Mouse (Mus musculus) right cerebral cortex, postnatal 10 days (tissue): ENCODE data around the gene Loxl1.

Experiments used
- DNase-seq, 2 experiments: peaks; one replicate each; pipeline ENCODE4 v3.0.0; 2021; ENCODE audit warnings: low spot score in 2 of 2

The Loxl1 gene

DNA sequence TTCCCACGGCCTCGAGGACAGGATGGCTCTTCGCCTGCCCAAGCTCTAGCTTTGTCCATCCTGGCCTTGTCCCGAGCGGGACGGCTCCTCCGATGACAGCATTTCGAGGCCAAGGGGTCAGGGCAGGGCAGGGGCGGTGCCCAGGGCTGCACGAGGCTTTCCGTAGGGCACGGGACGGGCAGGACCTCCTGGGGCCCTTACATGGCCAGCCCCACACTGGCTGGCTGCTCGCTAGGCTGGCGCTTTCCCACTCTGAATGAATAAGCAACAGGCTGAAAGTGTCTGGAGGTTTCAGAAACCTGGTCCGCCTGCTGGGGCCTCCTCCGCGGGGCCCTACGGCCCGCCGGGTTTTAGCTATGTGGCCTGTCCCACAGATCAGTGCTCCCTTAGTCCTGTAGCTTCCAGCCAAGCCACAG is at the start of gene Loxl1:
Gene Loxl1 (minus strand): TSS at position 243 of the 416 bp plus-strand sequence.
- DNase-seq = peak; percentile 49 to 56

DNA sequence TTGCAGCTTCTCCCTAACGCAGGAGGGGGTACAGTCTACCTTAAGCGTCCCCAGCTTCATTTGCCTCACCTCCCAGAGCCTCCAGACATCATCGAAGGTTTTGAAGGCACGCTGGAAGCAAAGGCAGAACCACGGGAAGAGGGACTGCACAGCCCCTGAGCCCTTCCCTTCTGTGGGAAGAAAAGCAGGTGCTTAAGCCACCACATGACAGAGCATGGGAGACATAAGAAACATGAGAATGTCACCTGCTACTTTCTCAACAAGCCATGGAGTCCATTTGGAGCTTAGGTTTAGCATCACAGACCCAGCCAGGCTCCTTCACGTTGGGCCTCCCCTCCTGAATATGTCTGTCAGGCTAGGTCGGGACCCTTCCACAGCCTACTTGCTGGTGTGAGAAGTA is 49.0 kb upstream of the Loxl1 start:
- DNase-seq = no peak

DNA sequence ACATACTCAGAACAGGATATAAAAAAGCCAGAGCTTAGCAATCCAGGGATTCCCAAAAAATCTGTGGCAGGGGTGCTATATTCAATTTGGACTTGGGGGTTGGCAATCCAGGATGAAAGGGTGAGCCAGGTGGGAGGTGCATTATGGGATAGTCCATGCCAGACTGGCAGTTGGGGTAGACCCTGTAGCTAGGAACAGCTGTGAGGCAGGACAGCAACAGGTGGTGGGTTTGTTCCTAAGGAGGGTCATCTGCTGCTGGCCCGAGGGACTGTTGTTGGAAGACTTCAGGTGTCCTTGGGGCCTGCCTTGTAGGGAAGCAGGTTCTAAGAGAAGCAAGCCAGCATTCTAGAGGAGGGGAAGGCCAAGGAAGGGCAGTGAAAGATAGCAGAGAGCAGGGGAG is 48.4 kb upstream of the Loxl1 start:
- peak in 1 of 2 experiments; percentile 14 for DNase-seq

DNA sequence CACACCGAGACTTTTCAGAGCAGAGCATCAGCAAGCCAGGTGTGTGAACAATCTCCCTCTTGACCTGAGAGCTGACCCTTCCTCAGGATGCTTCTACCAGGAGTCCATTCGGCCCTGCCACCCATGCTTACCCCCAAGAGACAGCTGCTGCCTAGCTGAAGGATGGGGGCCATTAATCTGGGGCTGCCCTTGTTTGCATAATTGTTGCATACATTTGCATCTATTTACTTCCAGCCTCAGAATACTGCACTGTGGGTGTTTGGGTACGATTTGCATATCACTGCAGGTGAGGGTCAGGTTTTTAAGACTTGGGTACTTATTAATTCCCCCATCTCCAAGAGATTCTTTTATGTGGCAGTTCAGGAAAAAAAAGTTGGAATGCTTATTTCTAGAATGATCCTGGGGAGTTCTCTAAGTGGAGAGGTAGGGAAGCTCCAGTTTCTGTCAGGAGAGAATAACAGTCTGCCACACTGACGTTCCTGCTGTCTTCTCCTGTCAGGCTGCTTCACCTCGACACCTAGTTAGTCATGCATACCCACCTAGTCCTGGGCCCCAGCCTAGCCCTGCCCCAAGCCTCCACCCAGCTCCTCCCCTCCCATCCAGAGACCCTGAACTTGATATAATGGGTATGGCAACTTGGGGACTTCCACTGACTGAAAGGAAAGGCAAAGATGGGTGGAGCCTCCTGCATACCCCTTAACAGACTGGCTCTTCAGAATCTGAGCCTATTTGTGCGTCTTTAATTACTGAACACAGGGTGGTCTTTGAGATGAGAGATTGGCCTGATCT is 42.5 kb upstream of the Loxl1 start:
- DNase-seq = peak in 1 of 2 experiments; percentile 24

DNA sequence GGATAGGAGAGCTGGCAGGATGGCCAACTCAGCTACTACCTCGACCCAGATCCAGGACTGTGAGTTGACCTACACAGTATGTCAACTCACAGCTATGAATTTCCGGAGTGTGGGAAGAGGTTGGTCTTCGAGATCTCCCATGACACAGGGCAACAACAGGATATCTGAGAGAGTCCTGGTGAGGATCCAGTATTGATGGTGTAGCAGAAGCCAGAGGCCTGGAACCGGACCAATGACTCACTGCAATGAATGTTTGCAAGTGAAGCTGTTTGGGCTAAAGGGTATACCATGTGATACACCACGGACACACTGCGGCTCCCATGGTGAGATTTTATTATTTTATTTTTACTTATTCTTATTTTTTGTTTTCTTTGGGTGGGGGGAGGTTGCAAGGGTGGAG is 41.7 kb upstream of the Loxl1 start:
- DNase-seq = peak in 1 of 2 experiments; percentile 19

DNA sequence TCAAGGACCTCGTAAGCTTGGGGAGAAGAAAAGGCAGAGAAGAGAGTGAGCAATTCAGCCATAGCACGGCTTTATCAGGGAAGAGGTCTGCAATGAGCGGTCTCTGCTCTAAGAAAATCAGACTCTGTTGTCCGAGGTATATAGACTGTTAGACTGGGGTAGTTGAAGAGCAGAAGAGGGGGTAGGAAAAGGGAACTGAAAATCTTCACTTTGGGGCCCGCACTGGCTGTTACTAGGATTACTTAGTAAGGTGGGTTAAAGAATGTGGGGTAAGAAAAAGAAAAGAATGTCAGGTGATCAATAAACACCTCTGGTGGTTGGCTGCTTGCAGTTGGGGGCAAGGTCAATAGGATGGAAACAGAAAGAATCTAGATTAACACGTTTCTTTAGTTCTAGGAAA is 40.2 kb upstream of the Loxl1 start:
- DNase-seq = no peak

DNA sequence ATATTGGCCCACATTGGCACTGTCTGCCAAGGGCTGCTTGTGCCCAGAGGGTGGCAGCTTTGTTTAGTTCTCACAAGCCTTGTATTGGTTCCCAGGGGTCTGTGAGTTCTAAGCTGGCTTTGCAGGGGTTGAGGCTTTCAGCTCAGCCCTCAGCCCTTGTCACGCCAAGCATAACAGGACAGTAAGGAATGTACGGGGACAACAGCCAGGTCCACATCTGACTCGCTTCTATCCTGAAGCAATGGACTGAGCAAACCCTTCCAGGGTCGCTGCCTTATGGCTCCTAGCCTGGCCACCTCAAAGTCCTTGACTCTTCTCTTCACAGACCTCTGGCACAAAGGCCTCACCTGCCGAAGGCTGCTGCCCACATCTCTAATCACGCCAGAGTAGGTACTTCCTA is 34.8 kb upstream of the Loxl1 start:
- DNase-seq = peak in 1 of 2 experiments; percentile 18

DNA sequence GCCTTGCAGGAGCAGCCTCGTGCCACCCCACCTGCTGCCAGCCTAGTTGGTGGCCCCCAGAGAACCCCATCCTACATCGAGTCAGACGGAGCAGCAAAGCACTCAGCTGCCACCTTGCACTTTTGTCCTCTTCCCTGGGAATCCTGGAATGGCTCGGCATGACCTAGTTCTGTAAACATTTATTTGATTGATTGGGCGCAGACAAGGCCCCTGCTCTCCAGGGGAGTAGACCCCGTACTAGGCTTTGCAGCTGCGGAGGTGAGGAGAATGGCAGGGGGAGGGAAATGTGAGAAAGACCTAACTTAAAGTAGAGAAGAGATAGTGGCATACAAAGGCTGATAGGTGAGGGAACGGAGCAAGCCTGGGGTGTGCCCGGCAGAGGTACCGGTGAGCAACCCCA is 33.5 kb upstream of the Loxl1 start:
- peak in 1 of 2 experiments; percentile 33 for DNase-seq

DNA sequence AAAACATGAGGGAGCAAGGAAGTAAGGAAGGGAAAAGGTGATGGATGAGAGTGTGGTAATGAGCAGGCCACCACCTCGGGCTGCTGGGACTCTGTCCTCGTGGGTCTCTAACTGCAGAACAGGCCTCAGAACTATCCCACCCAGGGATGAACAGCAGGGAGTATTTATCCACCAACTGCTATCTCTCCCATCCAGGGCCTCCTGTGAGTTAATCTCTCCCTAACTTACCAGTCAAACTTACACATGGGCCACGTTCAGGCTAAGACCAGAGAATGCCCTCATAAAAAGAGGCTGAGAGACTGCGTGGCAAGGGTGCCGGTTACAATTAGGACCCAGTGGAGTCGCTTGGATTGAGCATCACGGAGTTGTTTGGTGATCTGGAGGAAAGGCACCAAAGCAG is 33.0 kb upstream of the Loxl1 start:
- DNase-seq = no peak

DNA sequence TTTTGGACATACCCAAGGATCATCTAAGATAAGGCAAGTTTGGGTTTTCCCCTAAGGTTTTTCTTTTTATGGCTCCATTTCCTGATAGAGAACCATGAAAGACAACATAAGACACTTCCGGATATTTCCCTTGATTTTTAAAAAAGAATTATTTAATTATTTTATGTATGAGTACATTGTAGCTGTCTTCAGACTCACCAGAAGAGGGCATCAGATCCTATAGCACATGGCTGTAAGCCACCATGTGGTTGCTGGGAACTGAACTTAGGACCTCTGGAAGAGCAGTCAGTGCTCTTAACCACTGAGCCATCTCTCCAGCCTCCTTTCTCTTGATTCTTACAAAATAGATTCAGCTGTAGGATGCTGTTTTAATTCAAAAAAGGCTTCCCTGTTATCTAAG is 28.8 kb upstream of the Loxl1 start:
- no peak for DNase-seq

DNA sequence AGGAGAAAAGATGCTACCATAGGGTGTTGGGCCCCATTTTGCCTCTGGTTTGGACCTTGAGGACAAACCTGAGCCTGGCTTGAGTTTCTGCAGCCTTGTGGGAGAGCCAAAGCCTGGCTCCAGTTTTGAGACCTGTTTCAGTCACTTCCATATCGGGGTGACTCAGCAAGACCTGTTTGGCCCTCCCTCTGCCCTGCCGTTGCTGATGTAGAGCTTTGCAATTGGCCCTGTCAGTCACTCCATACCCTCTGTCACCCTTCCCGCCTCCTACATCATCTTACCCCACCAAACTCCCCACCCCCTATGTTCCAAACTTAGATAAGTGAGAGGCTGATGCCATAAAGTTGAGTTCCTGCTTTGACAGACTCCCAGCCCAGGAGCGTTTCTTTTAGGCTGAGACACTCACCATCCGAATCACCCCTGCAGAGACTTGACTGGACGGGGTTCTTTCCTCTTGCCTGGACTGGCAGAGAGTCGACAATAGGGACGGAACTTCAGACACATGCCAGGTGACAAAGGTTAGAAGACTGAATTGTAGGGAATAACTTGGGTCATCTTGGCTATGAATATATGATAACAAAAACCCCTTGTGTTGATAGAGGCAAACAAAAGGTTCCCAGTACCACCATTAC is 23.8 kb upstream of the Loxl1 start:
- DNase-seq = no peak

DNA sequence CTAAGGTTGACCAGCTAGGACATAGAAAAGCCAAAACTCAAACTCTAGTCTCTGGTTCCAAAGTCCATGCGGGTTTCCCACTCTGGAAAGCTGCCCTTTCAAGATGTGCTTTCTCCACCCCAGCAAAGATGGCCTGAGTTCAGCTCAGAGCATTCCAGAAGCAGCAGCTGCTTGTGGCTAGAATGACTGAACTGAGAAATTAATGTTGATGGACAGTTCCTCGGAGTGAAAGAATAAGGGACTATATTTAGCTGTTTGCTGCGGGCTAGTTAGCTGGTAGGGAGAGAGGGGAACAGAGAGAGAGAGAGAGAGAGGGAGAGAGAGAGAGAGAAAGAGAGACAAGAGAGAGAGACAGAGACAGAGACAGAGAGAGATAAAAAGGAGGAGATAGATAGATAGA is 18.3 kb upstream of the Loxl1 start:
- no peak for DNase-seq

DNA sequence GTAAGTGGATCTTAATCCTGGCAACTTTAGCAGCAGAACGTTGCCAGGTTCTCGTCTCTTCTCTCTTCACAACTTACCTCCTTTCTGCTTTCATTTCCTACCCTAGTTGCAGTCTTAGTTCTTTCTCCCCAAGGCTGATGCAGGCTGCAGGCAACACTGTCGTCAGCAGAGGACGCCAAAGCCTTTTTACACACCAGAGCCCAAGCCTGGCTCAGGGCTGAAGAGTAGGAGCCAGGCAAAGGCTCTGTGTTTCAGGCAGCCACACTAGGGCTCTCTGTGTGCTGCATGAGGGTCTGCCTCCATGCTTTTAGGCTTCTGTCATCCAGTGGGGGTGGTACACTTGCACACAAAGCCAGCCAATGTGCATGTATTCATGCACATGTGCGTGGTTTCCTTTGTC is 17.3 kb upstream of the Loxl1 start:
- DNase-seq = peak; percentile 78 to 87

DNA sequence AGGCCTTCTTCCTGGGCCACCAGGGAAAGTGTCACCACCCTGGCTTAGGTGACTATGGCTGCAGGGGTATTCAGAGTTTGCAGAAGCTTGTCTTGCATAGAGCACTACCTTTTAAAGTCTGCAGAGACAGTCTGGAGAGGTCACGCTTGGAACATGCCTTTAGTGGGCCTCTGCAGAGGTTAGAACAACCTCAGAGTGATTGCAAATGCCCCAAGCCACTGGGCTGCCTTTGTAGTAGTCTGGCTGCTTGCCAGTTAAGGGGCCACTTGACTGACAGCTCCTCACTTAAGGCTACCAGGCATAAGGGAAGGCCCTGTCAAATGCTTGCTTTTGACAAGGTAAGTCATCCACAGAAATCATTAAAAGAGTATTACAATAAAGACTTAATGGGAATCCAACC is 14.4 kb upstream of the Loxl1 start:
- DNase-seq = no peak

DNA sequence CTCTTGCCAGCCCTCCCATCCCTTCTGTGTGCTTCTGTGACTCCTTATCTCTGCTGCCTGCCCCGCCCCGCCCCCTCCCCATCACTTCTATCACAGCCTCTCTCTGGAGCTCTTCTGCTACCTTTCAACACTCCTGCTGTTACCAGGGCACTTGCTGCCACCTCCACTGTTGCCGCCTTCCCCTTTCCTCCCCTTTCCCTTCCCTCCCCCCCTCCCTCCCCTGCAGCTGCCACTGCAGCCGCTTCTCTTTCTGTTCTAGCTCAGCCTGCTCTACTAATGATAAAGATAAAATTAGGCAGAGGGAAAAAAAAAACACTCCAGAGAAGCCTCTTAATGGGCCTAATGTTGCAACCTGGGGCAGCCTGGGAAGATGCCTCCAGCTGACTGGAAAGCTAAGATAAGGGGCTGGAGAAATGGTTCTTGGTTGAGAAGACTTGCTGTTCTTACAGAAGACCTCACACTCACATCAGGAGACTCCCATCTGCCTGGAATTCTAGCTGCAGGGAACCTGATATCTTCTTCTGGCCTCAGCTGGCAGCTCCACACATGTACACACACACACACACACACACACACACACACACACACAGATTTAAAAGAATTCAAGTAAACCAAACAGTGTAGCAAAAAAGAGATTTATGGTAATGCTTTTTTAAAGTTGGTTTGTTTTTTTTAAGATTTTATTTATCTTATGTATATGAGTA is 13.6 kb upstream of the Loxl1 start:
- DNase-seq = no peak

DNA sequence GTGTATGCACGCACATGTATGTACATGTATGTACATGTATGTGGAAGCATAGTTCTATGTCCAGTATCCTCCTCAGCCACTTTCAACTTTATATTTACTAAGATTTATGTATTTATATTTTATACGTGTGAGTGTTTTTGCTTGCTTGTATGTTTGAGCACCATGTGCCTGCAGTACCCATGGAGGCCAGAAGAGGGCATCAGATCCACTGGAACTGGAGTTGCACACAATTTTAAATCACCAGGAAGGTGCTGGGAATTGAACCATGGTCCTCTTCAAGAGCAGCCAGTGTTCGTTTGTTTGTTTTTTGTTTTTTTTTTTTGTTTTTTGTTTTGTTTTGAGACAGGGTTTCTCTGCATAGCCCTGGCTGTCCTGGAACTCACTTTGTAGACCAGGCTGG is 8.7 kb upstream of the Loxl1 start:
- no peak for DNase-seq

DNA sequence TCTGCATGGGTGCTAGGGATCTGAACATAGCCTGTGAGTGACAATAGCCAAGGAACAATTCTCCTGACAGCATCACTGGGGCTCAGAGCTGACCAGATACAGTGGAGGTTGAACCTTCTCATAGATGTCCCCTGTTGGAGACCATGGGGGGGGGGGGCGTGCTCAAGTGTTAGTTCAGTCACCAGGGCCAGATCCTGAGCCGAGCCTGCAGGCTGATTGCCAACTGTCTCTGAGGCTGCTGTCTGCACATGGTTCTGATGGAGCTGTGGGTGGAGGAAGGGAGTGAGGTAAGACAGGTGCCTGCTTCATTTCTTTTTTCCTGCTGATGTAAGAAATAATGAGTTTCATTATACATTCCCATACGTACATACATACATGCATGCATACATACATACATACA is 5.3 kb upstream of the Loxl1 start:
- DNase-seq = no peak

DNA sequence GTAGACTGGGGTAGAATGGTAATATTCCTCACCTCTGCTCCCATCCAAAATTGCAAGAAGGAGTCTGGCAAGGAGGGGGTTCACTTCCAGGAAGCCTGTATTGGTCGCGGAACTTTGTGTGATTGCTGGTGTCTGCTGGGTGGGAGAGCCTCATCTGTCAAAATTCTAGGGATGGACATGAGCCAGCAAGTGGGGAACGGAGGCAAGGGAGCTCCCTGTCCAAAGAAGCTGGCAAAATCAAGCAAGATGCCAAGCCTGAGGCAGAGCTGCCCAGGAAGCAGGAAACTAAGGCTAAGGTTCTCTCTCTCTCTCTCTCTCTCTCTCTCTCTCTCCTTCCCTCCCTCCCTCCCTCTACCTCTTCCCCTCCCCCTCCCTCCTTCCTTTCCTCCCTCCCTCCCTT is 4.4 kb upstream of the Loxl1 start:
- DNase-seq = no peak

DNA sequence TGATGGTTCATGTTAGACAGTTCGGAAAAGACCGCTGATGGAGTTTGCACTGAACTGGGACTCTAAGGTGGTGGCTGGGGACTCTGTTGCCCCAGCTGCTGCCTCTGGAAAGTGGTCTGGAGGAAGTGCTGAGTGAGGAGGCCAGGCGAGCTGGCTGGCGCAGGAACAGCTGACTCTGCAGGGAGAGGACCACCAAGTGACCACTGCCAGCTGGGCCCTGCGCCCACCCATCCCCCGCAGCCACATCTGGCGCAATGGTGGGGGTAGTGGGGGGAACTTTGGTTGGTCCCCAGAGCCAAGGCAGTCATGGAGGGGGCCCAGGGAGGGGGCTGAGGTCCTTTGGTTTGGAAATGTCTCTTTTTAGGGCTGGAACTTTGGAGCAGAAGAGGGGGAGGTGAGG is 3.8 kb upstream of the Loxl1 start:
- DNase-seq = no peak

DNA sequence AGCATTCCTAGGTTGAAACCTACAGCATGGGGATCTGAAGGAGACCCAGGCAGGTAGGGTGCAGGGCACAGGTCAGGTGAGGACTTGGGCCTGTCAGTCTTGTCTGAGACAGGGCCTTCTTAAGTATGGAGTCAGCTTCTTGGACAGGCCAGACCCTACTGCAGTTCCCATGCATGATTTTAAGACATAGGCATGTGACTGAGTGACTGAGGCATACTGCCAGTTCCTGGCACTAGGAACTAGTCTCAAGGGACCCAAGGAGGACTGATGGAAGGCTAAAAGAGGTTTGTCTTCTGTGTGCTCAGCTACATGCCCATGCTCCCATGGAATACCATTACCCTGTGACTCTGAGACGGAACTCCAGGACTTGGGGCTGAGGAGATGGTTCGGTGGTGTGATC is 2.9 kb upstream of the Loxl1 start:
- DNase-seq = no peak

DNA sequence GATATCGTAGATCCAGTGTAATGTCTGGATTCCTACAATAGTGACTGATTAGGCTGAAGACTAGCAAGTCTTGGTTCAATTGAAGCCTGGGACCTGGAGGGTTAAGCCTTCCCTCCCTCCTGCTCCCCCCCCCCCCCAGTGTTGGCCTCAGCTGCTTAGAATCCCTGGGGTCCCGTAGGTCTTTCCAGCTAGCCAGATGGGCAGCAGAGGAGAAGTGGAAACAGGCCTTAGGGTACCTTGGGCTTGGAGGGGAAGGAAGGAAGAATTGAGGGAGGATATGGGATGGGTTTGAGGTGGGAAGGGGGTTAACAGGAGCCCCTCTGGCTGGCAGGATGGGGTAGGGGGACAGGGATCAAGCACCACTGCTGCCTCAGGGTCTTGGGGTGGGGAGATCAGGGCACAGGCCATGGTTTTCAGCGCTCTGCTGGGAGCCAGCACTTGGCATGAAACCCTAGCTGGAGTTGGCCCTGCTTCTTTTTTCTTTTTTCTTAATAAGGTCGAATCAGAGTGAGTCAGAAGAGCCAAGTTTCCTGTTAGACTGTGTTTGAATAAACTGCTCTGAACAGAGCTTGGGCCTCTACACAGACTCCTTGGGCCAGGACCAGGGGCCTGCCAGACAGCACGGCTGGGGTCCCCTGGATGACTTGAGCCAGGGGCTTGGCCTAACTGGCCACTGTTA is 1.8 kb upstream of the Loxl1 start:
- DNase-seq = peak; percentile 53 to 57

DNA sequence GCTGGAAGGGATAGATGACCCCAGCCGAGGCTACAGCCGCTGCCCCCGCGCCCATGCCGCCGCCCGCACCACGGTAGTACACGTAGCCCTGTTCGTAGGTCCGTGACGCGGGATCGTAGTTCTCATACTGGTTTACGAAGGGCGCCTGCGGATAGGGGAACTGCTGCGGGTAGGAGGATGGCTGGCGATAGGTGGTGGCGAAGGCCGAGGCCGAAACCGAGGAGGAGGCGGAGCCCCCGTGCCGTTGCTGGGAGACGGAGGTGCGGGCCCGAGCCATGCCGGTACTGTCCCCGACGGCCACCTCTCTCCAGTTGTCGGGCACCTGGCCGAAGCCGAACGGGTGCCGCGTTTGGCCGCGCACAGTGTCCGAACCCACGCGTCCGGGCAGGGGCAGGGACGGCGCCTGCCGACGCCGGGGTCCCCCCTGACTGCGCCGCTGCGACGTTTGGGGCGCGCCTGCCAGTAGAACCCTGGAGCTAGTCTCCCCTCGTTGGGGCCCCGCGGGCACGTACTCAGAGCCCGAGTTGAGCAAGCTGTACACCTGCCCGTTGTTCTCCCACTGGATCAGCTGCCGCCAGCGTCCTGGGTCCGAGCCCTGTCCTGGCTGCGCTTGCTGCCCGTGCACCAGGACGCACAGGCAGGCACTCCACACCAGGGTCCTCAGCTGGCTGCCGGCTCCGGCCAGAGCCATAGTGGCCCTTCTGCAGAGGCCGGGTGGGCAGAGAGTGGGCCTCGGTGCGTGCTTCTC is 616 bp downstream of the Loxl1 start:
- DNase-seq = peak in 1 of 2 experiments; percentile 33
